Mouse (Mus musculus) kidney, adult 2 months (tissue): Measurements from ENCODE around the gene Olfr228. TPM values are rescaled to one million over a fixed set of nuclear protein-coding genes. Genes with fewer than 3 reads are reported as not detected.
A peak's percentile ranks its signal among the peaks of the same experiment; 100 is the strongest.
"Not testable (repeated sequence)": the region's sequence is repeated elsewhere in the genome, so short reads cannot be mapped to it uniquely, and the experiment has no call there.

Source experiments
- DNase-seq: peaks from one replicate; pipeline ENCODE4 v3.0.0; 2021
- H3K27ac ChIP-seq: fragments of 200-500 bp; 2 replicates; pipeline ENCODE4 v1.5.1; 2012; ENCODE audit warnings: low read depth, low read length, control low read depth, inconsistent platforms; ENCODE audit not compliant: insufficient read depth
- H3K27me3 ChIP-seq: fragments of 200-500 bp; replicated peaks from 2 replicates; pipeline ENCODE4 v1.6.1; 2012; ENCODE audit warnings: mild to moderate bottlenecking, moderate library complexity, low read length, inconsistent platforms; ENCODE audit not compliant: control insufficient read depth, insufficient read depth
- H3K36me3 ChIP-seq: fragments of 200-500 bp; 2 replicates; pipeline ENCODE4 v1.6.1; 2012; ENCODE audit warnings: mild to moderate bottlenecking, moderate library complexity, low read length, inconsistent platforms; ENCODE audit not compliant: control insufficient read depth, insufficient read depth
- H3K4me1 ChIP-seq: fragments of 200-500 bp; 2 replicates; pipeline ENCODE4 v1.6.1; 2011; ENCODE audit warnings: low read length; ENCODE audit not compliant: control insufficient read depth, insufficient read depth
- H3K4me3 ChIP-seq: fragments of 200-500 bp; 2 replicates; pipeline ENCODE4 v1.5.1; 2011; ENCODE audit warnings: mild to moderate bottlenecking, low read depth, low read length, control low read depth; ENCODE audit not compliant: insufficient read depth
- CTCF ChIP-seq: fragments of 200-500 bp; conservative IDR thresholded peaks from 2 replicates; pipeline ENCODE4 v1.5.1; 2011; ENCODE audit warnings: low read depth, mild to moderate bottlenecking, control low read depth, low read length, moderate library complexity, mixed read lengths; ENCODE audit not compliant: insufficient read depth, insufficient read length
- POLR2A ChIP-seq: fragments of 200-500 bp; IDR thresholded peaks from one replicate; pipeline ENCODE4 v1.6.1; 2011; ENCODE audit warnings: low read depth, low read length, control low read depth
- WGBS: fragments of 180-500 bp; shearing (Covaris S2); methylation state at CpG from one replicate; pipeline ENCODE4 v1.1.7; 2018; 5-methylcytosine and 5-hydroxymethylcytosine counted together
- polyA plus RNA-seq: library from polyadenylated mRNA; depleted of rRNA; stranded (reverse); fragments of >200 nt; gene quantifications from 2 replicates; pipeline ENCODE4 v1.2.3, GENCODE M21; 2012; rRNA removed

Gene Olfr228
- not detected in 2 replicates for polyA plus RNA-seq

- Histone ChIP-seq H3K27ac (no peak within 1 kb of the TSS), H3K27me3 (no peaks in the 10 kb centered on the region), H3K36me3 (no peaks in the 10 kb centered on the region), H3K4me1 (no peaks in the 10 kb centered on the region), H3K4me3 (no peak within 1 kb of the TSS)
- no peak for DNase-seq
- 40% methylated on average over 1 of the region's 1 CpGs for WGBS
- TF ChIP-seq POLR2A (no peak), CTCF (no peak)
Measured at GRCm38 (mm10) chr2:86487286-86487685, at the start of gene Olfr228. Gene Olfr228 (minus strand): TSS chr2:86487386.

GRCm38 (mm10) chr2:86530991-86531390 is 43.8 kb upstream of the Olfr228 start:
- no peak overlapping the region for H3K4me3 ChIP-seq
- DNase-seq, result no peak
- no peaks in the 10 kb centered on the region for H3K27me3 ChIP-seq
- WGBS, result 57% methylated on average over 1 of the region's 1 CpGs
- H3K27ac ChIP-seq, result no peak overlapping the region
- no peaks in the 10 kb centered on the region for H3K4me1 ChIP-seq
- no peak for TF ChIP-seq CTCF
- no peak for TF ChIP-seq POLR2A
- H3K36me3 ChIP-seq, result no peaks in the 10 kb centered on the region

GRCm38 (mm10) chr2:86508161-86508560 is 21.0 kb upstream of the Olfr228 start, which contains the start of gene Olfr1076:
Gene Olfr1076 (plus strand): TSS chr2:86508461.
- no peak within 1 kb of the TSS for H3K27ac ChIP-seq
- 72% methylated on average over 1 of the region's 1 CpGs for WGBS
- H3K36me3 ChIP-seq, result no peaks in the 10 kb centered on the region
- H3K27me3 ChIP-seq, result no peaks in the 10 kb centered on the region
- TF ChIP-seq CTCF (no peak), POLR2A (no peak)
- H3K4me1 ChIP-seq, result no peaks in the 10 kb centered on the region
- no peak for DNase-seq
- H3K4me3 ChIP-seq, result no peak within 1 kb of the TSS

- Histone ChIP-seq H3K36me3 (no peaks in the 10 kb centered on the region), H3K4me1 (no peaks in the 10 kb centered on the region), H3K27ac (no peak overlapping the region), H3K4me3 (no peak overlapping the region), H3K27me3 (no peaks in the 10 kb centered on the region)
- 32% methylated on average over 10 of the region's 10 CpGs for WGBS
- TF ChIP-seq POLR2A (no peak), CTCF (peak; percentile 59)
- peak; percentile 27 for DNase-seq
Measured at GRCm38 (mm10) chr2:86464442-86465109, 22.6 kb downstream of the Olfr228 start.

- H3K36me3 ChIP-seq, result no peaks in the 10 kb centered on the region
- 76% methylated on average over 1 of the region's 1 CpGs for WGBS
- DNase-seq, result no peak
- no peaks in the 10 kb centered on the region for H3K27me3 ChIP-seq
- no peak overlapping the region for H3K27ac ChIP-seq
- H3K4me3 ChIP-seq, result no peak overlapping the region
- H3K4me1 ChIP-seq, result no peaks in the 10 kb centered on the region
- TF ChIP-seq POLR2A (no peak), CTCF (no peak)
Measured at GRCm38 (mm10) chr2:86460434-86460833, 26.8 kb downstream of the Olfr228 start.

- no peaks in the 10 kb centered on the region for H3K4me1 ChIP-seq
- no peak within 1 kb of the TSS for H3K4me3 ChIP-seq
- H3K27ac ChIP-seq, result no peak within 1 kb of the TSS
- DNase-seq, result no peak
- no peaks in the 10 kb centered on the region for H3K27me3 ChIP-seq
- WGBS, result 85% methylated on average over 1 of the region's 1 CpGs
- TF ChIP-seq CTCF, result no peak
- no peak for TF ChIP-seq POLR2A
- H3K36me3 ChIP-seq, result no peaks in the 10 kb centered on the region
Measured at GRCm38 (mm10) chr2:86456169-86456568, 31.0 kb downstream of the Olfr228 start, which contains the start of gene Olfr1066. Gene Olfr1066 (minus strand): TSS chr2:86456269.

- not testable (repeated sequence) for H3K36me3 ChIP-seq, H3K27me3 ChIP-seq, DNase-seq, H3K4me1 ChIP-seq, H3K27ac ChIP-seq, H3K4me3 ChIP-seq
- WGBS, result 67% methylated on average over 1 of the region's 1 CpGs
Measured at GRCm38 (mm10) chr2:86450491-86450890, 36.7 kb downstream of the Olfr228 start, which contains the start of gene Olfr1065. Gene Olfr1065 (minus strand): TSS chr2:86450591.

GRCm38 (mm10) chr2:86442101-86442500 is 45.1 kb downstream of the Olfr228 start:
- 59% methylated on average over 1 of the region's 1 CpGs for WGBS
- H3K36me3 ChIP-seq, H3K4me1 ChIP-seq, H3K27me3 ChIP-seq, H3K4me3 ChIP-seq, H3K27ac ChIP-seq, DNase-seq: not testable (repeated sequence)

Other genes with a start within 250 kb of the Olfr228 start
- not detected in 2 replicates for gene Olfr1048, start 247.1 kb downstream of the Olfr228 start, polyA plus RNA-seq
- not detected in 2 replicates for gene Olfr1049, start 229.1 kb downstream of the Olfr228 start, polyA plus RNA-seq
- not detected in 2 replicates for gene Olfr1051, start 208.3 kb downstream of the Olfr228 start, polyA plus RNA-seq
- not detected in 2 replicates for gene Olfr1052, start 194.9 kb downstream of the Olfr228 start, polyA plus RNA-seq
- not detected in 2 replicates for gene Olfr1053, start 172.1 kb downstream of the Olfr228 start, polyA plus RNA-seq
- not detected in 2 replicates for gene Olfr1054, start 152.0 kb downstream of the Olfr228 start, polyA plus RNA-seq
- not detected in 2 replicates for gene Olfr1055, start 137.1 kb downstream of the Olfr228 start, polyA plus RNA-seq
- gene Olfr1056, start 124.9 kb downstream of the Olfr228 start, polyA plus RNA-seq, result not detected in 2 replicates
- gene Olfr1057, start 109.0 kb downstream of the Olfr228 start, polyA plus RNA-seq, result not detected in 2 replicates
- gene Olfr1058, start 98.8 kb downstream of the Olfr228 start, polyA plus RNA-seq, result not detected in 2 replicates
- gene Olfr1061, start 73.3 kb downstream of the Olfr228 start, polyA plus RNA-seq, result not detected in 2 replicates
- gene Olfr1062, start 60.6 kb downstream of the Olfr228 start, polyA plus RNA-seq, result not detected in 2 replicates
- gene Olfr1065, start 36.8 kb downstream of the Olfr228 start, polyA plus RNA-seq, result not detected in 2 replicates
- gene Olfr1066, start 31.1 kb downstream of the Olfr228 start, polyA plus RNA-seq, result not detected in 2 replicates
- gene Olfr1076, start 21.1 kb upstream of the Olfr228 start, polyA plus RNA-seq, result not detected in 2 replicates
- gene Olfr1079, start 55.1 kb upstream of the Olfr228 start, polyA plus RNA-seq, result not detected in 2 replicates
- not detected in 2 replicates for gene Olfr1080, start 70.8 kb upstream of the Olfr228 start, polyA plus RNA-seq
- gene Olfr1082, start 111.6 kb upstream of the Olfr228 start, polyA plus RNA-seq, result not detected in 2 replicates
- gene Olfr1084, start 152.3 kb upstream of the Olfr228 start, polyA plus RNA-seq, result not detected in 2 replicates
- not detected in 2 replicates for gene Olfr1085, start 174.6 kb upstream of the Olfr228 start, polyA plus RNA-seq
- not detected in 2 replicates for gene Olfr1086, start 192.7 kb upstream of the Olfr228 start, polyA plus RNA-seq
- not detected in 2 replicates for gene Olfr1087, start 211.0 kb upstream of the Olfr228 start, polyA plus RNA-seq
- not detected in 2 replicates for gene Olfr1089, start 246.3 kb upstream of the Olfr228 start, polyA plus RNA-seq